Mouse (Mus musculus) lung, postnatal 14 days (tissue): ENCODE results near the gene Fabp2.
A peak's percentile ranks its signal among the peaks of the same experiment; 100 is the strongest.
"Not testable (repeated sequence)": the region's sequence is repeated elsewhere in the genome, so short reads cannot be mapped to it uniquely, and the experiment has no call there.

Source experiments
- DNase-seq: peaks from one replicate; pipeline ENCODE4 v3.0.0; 2021

Fabp2 gene

GRCm38 (mm10) chr3:122920572-122921435, 25.9 kb downstream of the Fabp2 start:
- DNase-seq: no peak

- DNase-seq: no peak
These were observed 27.0 kb downstream of the Fabp2 start for GRCm38 (mm10) chr3:122921676-122922527.

- DNase-seq: no peak
These were observed 28.3 kb downstream of the Fabp2 start for GRCm38 (mm10) chr3:122923147-122923546.

GRCm38 (mm10) chr3:122924009-122924914, 29.4 kb downstream of the Fabp2 start, which contains the start of gene 1810037I17Rik:
Gene 1810037I17Rik (plus strand): TSS chr3:122924203.
- peak; percentile 98 for DNase-seq

GRCm38 (mm10) chr3:122929723-122930122, 34.9 kb downstream of the Fabp2 start:
- DNase-seq: no peak

- DNase-seq: no peak
These were observed 37.6 kb downstream of the Fabp2 start for GRCm38 (mm10) chr3:122932466-122932865.

GRCm38 (mm10) chr3:122937176-122937575, 42.3 kb downstream of the Fabp2 start:
- not testable (repeated sequence) for DNase-seq

GRCm38 (mm10) chr3:122939215-122939614, 44.3 kb downstream of the Fabp2 start:
- peak; percentile 65 for DNase-seq

- no peak for DNase-seq
These were observed 48.6 kb downstream of the Fabp2 start for GRCm38 (mm10) chr3:122943387-122943890.
